17 mouse cellular contexts compared by ENCODE assay signal in the genomic region with DNA sequence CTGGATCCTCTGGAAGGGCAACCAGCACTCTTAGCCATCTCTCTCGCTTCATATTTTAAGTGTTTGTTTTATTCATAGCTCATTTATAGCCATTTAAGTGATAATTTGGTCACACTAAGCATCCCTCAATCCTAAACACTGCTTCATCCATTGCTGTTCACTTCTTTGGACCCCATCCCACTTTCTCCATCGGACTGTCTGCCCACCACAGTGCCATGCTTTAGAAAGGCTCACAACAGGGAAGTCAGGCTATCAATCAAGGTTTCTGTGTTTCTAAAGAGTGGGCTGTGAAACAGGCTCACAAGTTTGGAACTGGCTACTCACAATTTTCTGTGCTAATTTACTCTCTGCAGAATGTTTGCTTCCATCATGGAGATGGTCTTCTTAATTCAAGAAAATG.
"Had no signal": no experiment of that assay in that cellular context is flagged by ENCODE, and none has a peak within 500 bp of the region (broad histone marks: within the 10 kb centered on the region; RNA-seq: fewer than 3 reads in every experiment).

No protein-coding gene starts in this region.

- H3K27ac ChIP-seq: midbrain, embryonic 10.5 days; midbrain, embryonic 12.5 days; midbrain, embryonic 15.5 days; neural tube, embryonic 13.5 days had no signal

- H3K9me3 ChIP-seq: midbrain, embryonic 10.5 days; midbrain, embryonic 12.5 days; midbrain, embryonic 15.5 days; neural tube, embryonic 13.5 days had no signal

- DNase-seq: lung, adult 18-20 months; lung, embryonic 14.5 days; lung, postnatal 10 days; lung, postnatal 4 days; retina, postnatal 1 day; right cerebral cortex, adult 18-20 months; right cerebral cortex, postnatal 25 days; right cerebral cortex, postnatal 4 days; spleen, adult 18-20 months; thymus, adult 18-20 months; thymus, postnatal 14 days; thymus, postnatal 36 days had no signal

- ATAC-seq: midbrain, embryonic 15.5 days had no signal

- H3K4me1 ChIP-seq: midbrain, embryonic 10.5 days; midbrain, embryonic 12.5 days; midbrain, embryonic 15.5 days; neural tube, embryonic 13.5 days had no signal

- H3K36me3 ChIP-seq: midbrain, embryonic 10.5 days; midbrain, embryonic 12.5 days; midbrain, embryonic 15.5 days; neural tube, embryonic 13.5 days had no signal

- H3K27me3 ChIP-seq: midbrain, embryonic 12.5 days; midbrain, embryonic 15.5 days; neural tube, embryonic 13.5 days had no signal

- H3K4me3 ChIP-seq: midbrain, embryonic 10.5 days; midbrain, embryonic 12.5 days; midbrain, embryonic 15.5 days; myocyte; neural tube, embryonic 13.5 days had no signal

- H3K4me2 ChIP-seq: lung, embryonic 14.5 days; midbrain, embryonic 12.5 days; midbrain, embryonic 15.5 days; neural tube, embryonic 13.5 days had no signal

- H3K9ac ChIP-seq: lung, embryonic 14.5 days; midbrain, embryonic 12.5 days; midbrain, embryonic 15.5 days; neural tube, embryonic 13.5 days had no signal
